8 mouse cellular contexts compared by ENCODE assay signal in genomic region chr4:58943420-58944205, GRCm38 (mm10). TPM values are rescaled to one million over a fixed set of nuclear protein-coding genes. Genes with fewer than 3 reads are reported as not detected.
DNase-seq lines count a peak whose midpoint lies in the region; ATAC-seq lines count a peak whose summit lies in the region.

Zkscan16 (plus strand) TSS chr4:58943628.

- H3K4me1 ChIP-seq in erythroblast, embryonic 14.5 days (ENCODE audit: control insufficient read depth) = peaks cover 6% of the 10 kb centered on the region
- peaks cover 8% of the 10 kb centered on the region; the same call in 1 of the 2 replicates for H3K4me1 ChIP-seq in heart, embryonic 13.5 days
- peaks cover 8% of the 10 kb centered on the region for H3K4me1 ChIP-seq in kidney, embryonic 16.5 days (ENCODE audit: insufficient read depth, low read length)
- H3K4me1 ChIP-seq in limb, embryonic 15.5 days = peaks cover 10% of the 10 kb centered on the region; the same call in 1 of the 2 replicates
- H3K4me1 ChIP-seq in midbrain, embryonic 16.5 days (ENCODE audit: control insufficient read depth, insufficient read depth, low read length) = peaks cover 12% of the 10 kb centered on the region

- H3K4me2 ChIP-seq in heart, embryonic 13.5 days = peak within 1 kb of the TSS; percentile 78
- H3K4me2 ChIP-seq in kidney, embryonic 16.5 days (replicated peaks; ENCODE audit: low read depth, low read length) = peak within 1 kb of the TSS; percentile 83
- peak within 1 kb of the TSS; percentile 82 for H3K4me2 ChIP-seq in limb, embryonic 15.5 days
- H3K4me2 ChIP-seq in midbrain, embryonic 16.5 days (ENCODE audit: low read length) = peak within 1 kb of the TSS; percentile 81

- peak within 1 kb of the TSS; percentile 82 for H3K9ac ChIP-seq in heart, embryonic 13.5 days
- H3K9ac ChIP-seq in kidney, embryonic 16.5 days (replicated peaks; ENCODE audit: low read length) = peak within 1 kb of the TSS; percentile 71
- peak within 1 kb of the TSS; percentile 52; the same call in 1 of the 2 replicates for H3K9ac ChIP-seq in limb, embryonic 15.5 days
- H3K9ac ChIP-seq in midbrain, embryonic 16.5 days (ENCODE audit: low read depth, low read length) = peak within 1 kb of the TSS; percentile 80

- ATAC-seq in erythroblast, adult 5-6 weeks (replicated peaks; ENCODE audit: low FRiP score, poor library complexity, severe bottlenecking) = no peak
- ATAC-seq in heart, embryonic 13.5 days (ENCODE audit: extremely low read depth, insufficient number of reproducible peaks, low FRiP score, low TSS enrichment) = 0 out of 2 replicates have a peak, but pooled peaks have one; percentile 14
- peak; percentile 86 for ATAC-seq in kidney, embryonic 16.5 days (ENCODE audit: low FRiP score, low TSS enrichment)
- peak; percentile 58; the same call in 1 of the 2 replicates for ATAC-seq in limb, embryonic 15.5 days (ENCODE audit: insufficient number of reproducible peaks, low FRiP score, low TSS enrichment, low read depth)
- ATAC-seq in midbrain, embryonic 16.5 days = peak; percentile 93

- no peaks in the 10 kb centered on the region for H3K36me3 ChIP-seq in erythroblast, embryonic 14.5 days (ENCODE audit: control insufficient read depth)
- H3K36me3 ChIP-seq in heart, embryonic 13.5 days = no peaks in the 10 kb centered on the region
- H3K36me3 ChIP-seq in kidney, embryonic 16.5 days (ENCODE audit: insufficient read depth, low read length) = no peaks in the 10 kb centered on the region
- no peaks in the 10 kb centered on the region for H3K36me3 ChIP-seq in limb, embryonic 15.5 days
- H3K36me3 ChIP-seq in midbrain, embryonic 16.5 days (ENCODE audit: control insufficient read depth, insufficient read depth, low read length) = no peaks in the 10 kb centered on the region

- peak within 1 kb of the TSS; percentile 64 for H3K4me3 ChIP-seq in erythroblast, embryonic 14.5 days (replicated peaks)
- H3K4me3 ChIP-seq in heart, embryonic 13.5 days = peak within 1 kb of the TSS; percentile 73
- peak within 1 kb of the TSS; percentile 74 for H3K4me3 ChIP-seq in kidney, embryonic 16.5 days (ENCODE audit: low read length)
- H3K4me3 ChIP-seq in limb, embryonic 15.5 days = peak within 1 kb of the TSS; percentile 79
- peak within 1 kb of the TSS; percentile 79 for H3K4me3 ChIP-seq in midbrain, embryonic 16.5 days (ENCODE audit: low read depth, low read length)

- H3K27ac ChIP-seq in heart, embryonic 13.5 days (replicated peaks) = no peak within 1 kb of the TSS
- H3K27ac ChIP-seq in kidney, embryonic 16.5 days (ENCODE audit: low read length) = no peak within 1 kb of the TSS
- peak within 1 kb of the TSS; percentile 61 for H3K27ac ChIP-seq in limb, embryonic 15.5 days
- H3K27ac ChIP-seq in midbrain, embryonic 16.5 days (ENCODE audit: low read length) = peak within 1 kb of the TSS; percentile 86

- 2% methylated on average over 50 of the region's 50 CpGs for WGBS in heart, embryonic 13.5 days
- under 1% methylated on average over 50 of the region's 50 CpGs for WGBS in kidney, embryonic 16.5 days
- under 1% methylated on average over 50 of the region's 50 CpGs for WGBS in limb, embryonic 15.5 days
- 1% methylated on average over 50 of the region's 50 CpGs for WGBS in midbrain, embryonic 16.5 days

- peaks cover 38% of the 10 kb centered on the region for H3K27me3 ChIP-seq in erythroblast, embryonic 14.5 days (ENCODE audit: control insufficient read depth)
- peaks cover 20% of the 10 kb centered on the region for H3K27me3 ChIP-seq in heart, embryonic 13.5 days (replicated peaks)
- no peaks in the 10 kb centered on the region for H3K27me3 ChIP-seq in kidney, embryonic 16.5 days (ENCODE audit: insufficient read depth, low read length)
- H3K27me3 ChIP-seq in limb, embryonic 15.5 days = no peaks in the 10 kb centered on the region
- no peaks in the 10 kb centered on the region for H3K27me3 ChIP-seq in midbrain, embryonic 16.5 days (ENCODE audit: control insufficient read depth, insufficient read depth, low read depth, low read length)

- no peaks in the 10 kb centered on the region for H3K9me3 ChIP-seq in erythroblast, embryonic 14.5 days (ENCODE audit: control insufficient read depth, low read length)
- H3K9me3 ChIP-seq in heart, embryonic 13.5 days = no peaks in the 10 kb centered on the region
- H3K9me3 ChIP-seq in kidney, embryonic 16.5 days (ENCODE audit: low read length) = no peaks in the 10 kb centered on the region
- H3K9me3 ChIP-seq in limb, embryonic 15.5 days = no peaks in the 10 kb centered on the region
- no peaks in the 10 kb centered on the region for H3K9me3 ChIP-seq in midbrain, embryonic 16.5 days (replicated peaks; ENCODE audit: control insufficient read depth, low read length, poor library complexity, severe bottlenecking)

- DNase-seq in fibroblast of lung, adult 2 months (ENCODE audit: low read depth) = peak; percentile 18
- DNase-seq in spleen, postnatal 10 days (ENCODE audit: low spot score in 2 of 2) = peak; percentile 38 to 71

RNA-seq across cellular contexts. Expression of gene Zkscan16, which starts in this region (rescaled TPM):
- not detected in 2 replicates for polyA plus RNA-seq in erythroblast, embryonic 14.5 days (2012)
- total RNA-seq in erythroblast, adult 5-6 weeks (2015; ENCODE audit: low replicate concordance) = not detected in 2 replicates
- not detected in 2 replicates for total RNA-seq in erythroblast, adult 5-6 weeks (2017; ENCODE audit: low replicate concordance)
- polyA plus RNA-seq in heart, embryonic 13.5 days (2015; fragmentation: Nextera tagmentation; extraction: Ambion mirVana) = 0.18 and 0.35 TPM in 2 replicates
- 0.46 and 1.0 TPM in 2 replicates for polyA plus RNA-seq in kidney, embryonic 16.5 days (2015; fragmentation: Nextera tagmentation; extraction: Ambion mirVana)
- 0.73 and 0.74 TPM in 2 replicates for polyA plus RNA-seq in limb, embryonic 15.5 days (2015; fragmentation: Nextera tagmentation; extraction: Ambion mirVana)
- 3.0 and 3.3 TPM in 2 replicates for polyA plus RNA-seq in midbrain, embryonic 16.5 days (2015; fragmentation: Nextera tagmentation; extraction: Ambion mirVana)

Comparison
In these comparisons a context has a peak if more than half of its experiments do, and no peak if none do; other contexts are left out.
1. Peak in ATAC-seq, H3K4me3 ChIP-seq, H3K9ac ChIP-seq and H3K4me2 ChIP-seq in heart, embryonic 13.5 days; RNA of the gene not detected or under 1 TPM.
2. Peak in ATAC-seq, H3K4me3 ChIP-seq, H3K27ac ChIP-seq, H3K9ac ChIP-seq and H3K4me2 ChIP-seq in limb, embryonic 15.5 days; RNA of the gene not detected or under 1 TPM.